Mouse (Mus musculus) liver, embryonic 14.5 days (tissue): ENCODE data around the gene Ptpn12. TPM values are rescaled to one million over a fixed set of nuclear protein-coding genes. Genes with fewer than 3 reads are reported as not detected.

ENCODE experiments used
- ATAC-seq: fragments of 200-750 bp; cut with Nextera tagmentation; 2 replicates; pipeline ENCODE4 v1.8.0; 2017; ENCODE audit warnings: moderate number of reproducible peaks, mild to moderate bottlenecking, moderate library complexity; ENCODE audit not compliant: insufficient read depth
- DNase-seq, 3 experiments: peaks; one replicate each; pipeline ENCODE4 v3.0.0-alpha.2; 2012 to 2013; ENCODE audit warnings: low read depth in 3 of 3, low spot score in 3 of 3
- H3K27ac ChIP-seq: fragments of 300-500 bp; sonication (generic); 2 replicates; pipeline ENCODE4 v1.5.1; 2014; ENCODE audit warnings: moderate library complexity, mild to moderate bottlenecking, control low read depth, inconsistent platforms
- H3K27me3 ChIP-seq: fragments of 300-500 bp; sonication (generic); 2 replicates; pipeline ENCODE4 v1.6.1; 2014; ENCODE audit warnings: mild to moderate bottlenecking, low read length, moderate library complexity; ENCODE audit not compliant: control insufficient read depth, insufficient read depth
- H3K36me3 ChIP-seq: fragments of 300-500 bp; sonication (generic); replicated peaks from 2 replicates; pipeline ENCODE4 v1.6.1; 2014; ENCODE audit warnings: low read depth; ENCODE audit not compliant: control insufficient read depth, insufficient read depth
- H3K4me1 ChIP-seq, 2 experiments: fragments of 200-500 bp in 1 of 2; fragments of 300-500 bp in 1 of 2; sonication (generic) in 1 of 2; replicated peaks; 2 replicates each; pipeline ENCODE4 v1.6.1; 2012 to 2014; ENCODE audit warnings: antibody characterized with exemption in 1 of 2, inconsistent platforms in 1 of 2, low read length in 1 of 2; ENCODE audit not compliant: control insufficient read depth in 2 of 2, insufficient read depth in 2 of 2
- H3K4me2 ChIP-seq: fragments of 300-500 bp; sonication (generic); 2 replicates; pipeline ENCODE4 v1.6.1; 2014; ENCODE audit warnings: low read depth, mild to moderate bottlenecking, control low read depth, moderate library complexity
- H3K4me3 ChIP-seq, 2 experiments: fragments of 200-500 bp in 1 of 2; fragments of 300-500 bp in 1 of 2; sonication (generic) in 1 of 2; 2 replicates each; pipeline ENCODE4 v1.5.1; 2012 to 2014; ENCODE audit warnings: low read depth in 2 of 2, low read length in 2 of 2, mild to moderate bottlenecking in 2 of 2, control low read depth in 1 of 2, inconsistent platforms in 1 of 2, moderate library complexity in 1 of 2; ENCODE audit not compliant: insufficient read depth in 1 of 2
- H3K9ac ChIP-seq: fragments of 300-500 bp; sonication (generic); replicated peaks from 2 replicates; pipeline ENCODE4 v1.6.1; 2014; ENCODE audit warnings: mild to moderate bottlenecking, control low read depth, moderate library complexity
- H3K9me3 ChIP-seq: fragments of 300-500 bp; sonication (generic); 2 replicates; pipeline ENCODE4 v1.6.1; 2016; ENCODE audit warnings: low read length, mixed read lengths; ENCODE audit not compliant: control insufficient read depth
- CTCF ChIP-seq: IDR thresholded peaks from 2 replicates; pipeline ENCODE4 v1.5.1; 2016; ENCODE audit warnings: antibody characterized with exemption, low read depth, control low read depth
- EP300 ChIP-seq: IDR thresholded peaks from 2 replicates; pipeline ENCODE4 v1.6.1; 2016; ENCODE audit warnings: antibody characterized with exemption, low read depth
- WGBS: fragments of 180-500 bp; shearing (Covaris S2); extraction: QIAGEN DNeasy Blood & Tissue Kit; methylation state at CpG from one replicate; pipeline ENCODE4 v1.1.7; 2014; ENCODE audit not compliant: insufficient replicate concordance; 5-methylcytosine and 5-hydroxymethylcytosine counted together
- polyA plus RNA-seq, 2 experiments: library from polyadenylated mRNA; depleted of rRNA in 1 of 2; stranded (reverse) in 1 of 2; unstranded in 1 of 2; fragments of >200 nt; fragmentation: Nextera tagmentation in 1 of 2; extraction: Ambion mirVana in 1 of 2; gene quantifications; 2 replicates each; pipeline versions ENCODE4 v1.2.1 to v1.2.3; 2012 to 2014

Gene Ptpn12
- polyA plus RNA-seq (2012; rRNA removed) = 12.5 and 18.6 TPM in 2 replicates
- 14.4 and 15.0 TPM in 2 replicates for polyA plus RNA-seq (2014; fragmentation: Nextera tagmentation; extraction: Ambion mirVana)

GRCm38 (mm10) chr5:21055820-21056531 lies at the start of gene Ptpn12:
TSS of gene Ptpn12 (minus strand) at chr5:21055911.
- DNase-seq = peak; percentile 87 to 88 (median 87)
- Histone ChIP-seq H3K4me3 (peak within 1 kb of the TSS; percentile 97 to 100), H3K9ac (peak within 1 kb of the TSS; percentile 99), H3K27ac (peak within 1 kb of the TSS; percentile 89), H3K27me3 (no peaks in the 10 kb centered on the region), H3K4me2 (peak within 1 kb of the TSS; percentile 85), H3K36me3 (no peaks in the 10 kb centered on the region), H3K4me1 (peaks cover 21% of the 10 kb centered on the region in 2 experiments), H3K9me3 (no peaks in the 10 kb centered on the region)
- TF ChIP-seq CTCF (peak; percentile 54), EP300 (no peak)
- ATAC-seq = peak; percentile 91
- under 1% methylated on average over 59 of the region's 73 CpGs for WGBS

DNA sequence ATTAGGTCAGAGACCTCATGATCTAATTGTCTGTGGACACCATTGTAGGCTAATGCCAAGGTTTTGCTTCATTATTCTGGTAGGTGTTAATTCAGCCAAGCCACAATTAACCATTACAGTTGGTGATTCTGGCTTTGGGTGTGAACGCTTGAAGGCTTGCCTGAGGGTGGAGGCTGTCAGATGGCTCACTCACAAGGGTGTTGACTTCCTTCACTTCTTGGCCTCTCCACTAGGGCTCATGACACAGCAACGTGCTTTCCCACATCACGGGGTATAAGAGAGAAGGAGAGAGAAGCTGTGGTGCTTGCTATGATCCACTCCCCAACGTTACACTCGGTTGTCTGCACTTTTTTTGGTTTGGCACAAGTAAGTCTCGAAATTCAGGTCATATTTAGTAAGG lies 35.5 kb upstream of the Ptpn12 start:
- Histone ChIP-seq H3K36me3 (no peaks in the 10 kb centered on the region), H3K27ac (no peak overlapping the region), H3K4me2 (no peak overlapping the region), H3K9me3 (no peaks in the 10 kb centered on the region), H3K4me3 (no peak overlapping the region), H3K9ac (no peak overlapping the region), H3K27me3 (no peaks in the 10 kb centered on the region), H3K4me1 (no peaks in the 10 kb centered on the region)
- no peak for DNase-seq
- TF ChIP-seq EP300 (no peak), CTCF (peak; percentile 20; the same call in 1 of the 2 replicates)
- WGBS = 53% methylated on average over 6 of the region's 6 CpGs
- no peak for ATAC-seq

DNA sequence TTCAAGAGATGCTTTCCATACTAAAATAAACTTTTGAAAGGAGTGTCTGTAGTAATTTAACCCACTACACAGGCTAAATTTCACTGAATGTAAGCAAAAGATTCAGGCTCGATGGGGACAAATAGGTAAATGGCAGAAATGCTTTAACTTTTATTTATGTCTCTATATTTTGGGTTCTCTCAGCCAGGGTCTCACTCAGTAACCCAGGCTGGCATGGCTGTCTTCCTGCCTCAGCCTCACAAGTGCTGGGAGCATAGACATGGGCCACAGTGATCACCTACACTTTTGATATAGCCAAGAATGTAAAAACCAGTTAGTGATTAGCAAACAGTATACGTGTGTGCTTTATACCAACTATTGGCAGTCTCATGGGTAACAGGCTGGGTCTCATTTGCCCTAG lies 1.5 kb upstream of the Ptpn12 start:
- Histone ChIP-seq H3K4me1 (peaks cover 10 to 11% of the 10 kb centered on the region in 2 experiments), H3K4me3 (peak overlapping the region in 1 of 2 experiments; percentile 100; a peak in 2 of 4 replicates), H3K27ac (peak overlapping the region; percentile 39; the same call in 1 of the 2 replicates), H3K36me3 (no peaks in the 10 kb centered on the region), H3K9me3 (no peaks in the 10 kb centered on the region), H3K9ac (peak overlapping the region; percentile 42), H3K27me3 (no peaks in the 10 kb centered on the region), H3K4me2 (peak overlapping the region; percentile 85)
- 69% methylated on average over 2 of the region's 2 CpGs for WGBS
- TF ChIP-seq CTCF = no peak
- no peak for TF ChIP-seq EP300
- ATAC-seq (no peak), DNase-seq (no peak)

GRCm38 (mm10) chr5:21056595-21056994 lies 884 bp upstream of the Ptpn12 start:
- Histone ChIP-seq H3K27me3 (no peaks in the 10 kb centered on the region), H3K4me3 (peak overlapping the region; percentile 90 to 100), H3K4me2 (peak overlapping the region; percentile 85), H3K36me3 (no peaks in the 10 kb centered on the region), H3K9ac (peak overlapping the region; percentile 79), H3K4me1 (peaks cover 15% of the 10 kb centered on the region in 2 experiments), H3K27ac (peak overlapping the region; percentile 89), H3K9me3 (no peaks in the 10 kb centered on the region)
- WGBS = 3% methylated on average over 8 of the region's 8 CpGs
- no peak for ATAC-seq
- TF ChIP-seq CTCF = no peak
- TF ChIP-seq EP300 = no peak
- DNase-seq = no peak

GRCm38 (mm10) chr5:21055071-21055819 lies 466 bp downstream of the Ptpn12 start:
- H3K4me1 ChIP-seq = peaks cover 27 to 28% of the 10 kb centered on the region in 2 experiments
- H3K27ac ChIP-seq = peak overlapping the region; percentile 88
- peak overlapping the region; percentile 85 for H3K4me2 ChIP-seq
- H3K36me3 ChIP-seq = no peaks in the 10 kb centered on the region
- ATAC-seq (peak; percentile 29), DNase-seq (no peak)
- H3K9me3 ChIP-seq = no peaks in the 10 kb centered on the region
- no peaks in the 10 kb centered on the region for H3K27me3 ChIP-seq
- H3K4me3 ChIP-seq = peak overlapping the region; percentile 97 to 100
- peak overlapping the region; percentile 99 for H3K9ac ChIP-seq
- WGBS = 1% methylated on average over 80 of the region's 84 CpGs
- TF ChIP-seq CTCF (no peak), EP300 (no peak)
